Mouse (Mus musculus) kidney, postnatal 4 days (tissue): ENCODE data around the gene Dcun1d4.
"Not testable (repeated sequence)": the region's sequence is repeated elsewhere in the genome, so short reads cannot be mapped to it uniquely, and the experiment has no call there.

ENCODE experiments used
- DNase-seq, 2 experiments: peaks; one replicate each; pipeline ENCODE4 v3.0.0; 2021; ENCODE audit warnings: mixed read lengths in 2 of 2

The Dcun1d4 gene

DNA sequence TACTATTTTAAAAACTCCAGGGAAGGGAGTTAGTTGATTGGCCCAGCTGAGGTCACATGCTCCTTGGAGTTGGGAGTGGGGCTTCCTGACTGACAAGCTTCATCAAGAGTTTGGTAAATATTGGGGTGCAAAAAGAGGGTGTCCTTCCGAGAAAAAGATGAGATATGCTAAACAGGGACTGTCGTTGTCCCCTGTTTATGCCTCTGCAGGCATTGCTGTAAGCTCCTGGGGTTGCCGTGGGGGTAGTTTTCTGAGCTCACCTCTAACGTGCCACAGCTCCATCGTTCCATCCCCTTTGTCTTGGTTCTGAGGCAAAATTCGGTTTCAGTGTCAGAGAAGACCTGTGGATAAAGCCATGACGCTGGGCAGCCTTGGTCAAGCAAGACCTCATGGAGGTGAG is at the start of gene Dcun1d4:
Gene Dcun1d4, plus strand, starts transcription at position 301 of the 400 bp plus-strand sequence.
- no peak for DNase-seq

- peak; percentile 89 for DNase-seq
Measured at GRCm38 (mm10) chr5:73431581-73431980, 49.2 kb upstream of the Dcun1d4 start.

- no peak for DNase-seq
Measured at GRCm38 (mm10) chr5:73432805-73433204, 48.0 kb upstream of the Dcun1d4 start.

- no peak for DNase-seq
Measured at GRCm38 (mm10) chr5:73434764-73435163, 46.0 kb upstream of the Dcun1d4 start.

- DNase-seq: no peak
Measured at GRCm38 (mm10) chr5:73442176-73442575, 38.6 kb upstream of the Dcun1d4 start.

DNA sequence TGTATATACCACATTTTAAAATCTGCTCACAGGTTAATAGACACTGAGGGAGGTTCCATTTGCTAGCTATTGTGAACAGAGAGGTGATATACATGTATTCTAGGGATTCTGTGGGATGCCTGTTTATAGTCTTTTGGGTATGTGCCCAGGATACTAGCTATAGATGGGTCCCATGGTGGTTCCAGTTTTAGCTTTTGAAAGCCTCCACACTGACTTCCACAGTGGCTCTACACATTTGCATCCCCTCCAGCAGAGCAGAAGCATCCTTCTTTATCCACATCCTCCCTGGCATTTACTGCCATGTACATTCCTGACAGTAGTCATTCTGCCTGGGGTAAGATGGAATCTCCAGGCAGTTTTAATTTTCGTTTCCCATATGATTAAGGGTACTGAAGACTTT is 30.5 kb upstream of the Dcun1d4 start:
- no peak for DNase-seq

DNA sequence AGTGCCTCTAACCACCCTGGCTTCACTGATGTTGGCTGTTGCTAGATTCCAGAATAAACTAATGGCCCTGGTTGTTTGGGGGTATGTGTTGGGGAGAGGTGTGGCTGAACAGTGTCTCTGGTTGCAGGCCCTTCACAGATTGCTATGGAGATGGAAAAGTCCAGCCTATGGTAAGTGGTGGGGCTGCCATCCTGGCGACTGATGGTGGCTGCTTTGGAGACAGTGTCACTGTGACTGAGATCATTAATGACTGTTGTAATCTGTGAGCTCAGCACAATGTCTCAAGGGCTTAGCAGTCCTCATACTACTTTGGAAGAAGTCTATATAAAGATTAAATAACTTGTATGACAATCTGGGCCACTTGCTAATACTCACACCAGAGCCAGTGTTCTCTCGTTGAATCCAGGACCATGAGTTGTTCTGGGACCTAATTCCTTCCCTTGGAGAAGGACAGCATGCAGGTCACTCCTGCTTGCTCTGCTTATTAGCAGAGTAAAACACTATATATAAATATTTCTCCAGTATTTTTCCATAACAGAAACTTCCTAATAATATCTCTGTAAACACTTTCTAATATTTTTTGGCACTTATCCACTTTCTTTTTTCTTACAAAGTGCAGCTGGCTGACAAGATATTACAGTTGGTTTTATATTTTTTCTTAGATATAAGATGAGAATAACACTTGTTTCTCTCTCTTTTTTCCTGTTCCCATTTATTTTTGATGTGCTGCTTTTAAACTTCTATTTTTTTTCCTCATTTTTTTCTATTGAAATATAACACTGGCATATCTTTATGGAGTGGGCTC is 26.1 kb upstream of the Dcun1d4 start:
- DNase-seq: no peak

- DNase-seq: no peak
Measured at GRCm38 (mm10) chr5:73455307-73455687, 25.5 kb upstream of the Dcun1d4 start.

- peak; percentile 17 to 26 for DNase-seq
Measured at GRCm38 (mm10) chr5:73468462-73469433, 12.1 kb upstream of the Dcun1d4 start.

GRCm38 (mm10) chr5:73474412-73475405 is 6.1 kb upstream of the Dcun1d4 start:
- DNase-seq: no peak

- no peak for DNase-seq
Measured at GRCm38 (mm10) chr5:73481401-73481800, 601 bp downstream of the Dcun1d4 start.

DNA sequence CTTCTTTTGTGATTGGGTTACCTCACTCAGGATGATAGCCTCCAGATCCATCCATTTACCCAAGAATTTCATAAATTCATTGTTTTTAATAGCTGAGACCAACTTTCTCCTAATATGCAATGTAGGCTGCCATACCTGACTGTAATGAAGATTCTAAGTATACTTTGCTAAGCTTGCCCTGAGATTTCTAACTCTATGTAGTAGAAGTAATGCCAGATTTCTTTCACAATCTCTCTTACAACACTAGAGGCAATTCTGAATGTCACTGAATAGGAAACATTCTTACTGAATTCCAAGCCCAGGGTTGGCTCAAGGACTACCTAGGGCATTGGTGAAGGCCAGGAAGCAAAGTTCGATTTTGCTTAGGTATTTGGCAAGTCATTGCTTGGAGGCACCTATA is 1.6 kb downstream of the Dcun1d4 start:
- not testable (repeated sequence) for DNase-seq

DNA sequence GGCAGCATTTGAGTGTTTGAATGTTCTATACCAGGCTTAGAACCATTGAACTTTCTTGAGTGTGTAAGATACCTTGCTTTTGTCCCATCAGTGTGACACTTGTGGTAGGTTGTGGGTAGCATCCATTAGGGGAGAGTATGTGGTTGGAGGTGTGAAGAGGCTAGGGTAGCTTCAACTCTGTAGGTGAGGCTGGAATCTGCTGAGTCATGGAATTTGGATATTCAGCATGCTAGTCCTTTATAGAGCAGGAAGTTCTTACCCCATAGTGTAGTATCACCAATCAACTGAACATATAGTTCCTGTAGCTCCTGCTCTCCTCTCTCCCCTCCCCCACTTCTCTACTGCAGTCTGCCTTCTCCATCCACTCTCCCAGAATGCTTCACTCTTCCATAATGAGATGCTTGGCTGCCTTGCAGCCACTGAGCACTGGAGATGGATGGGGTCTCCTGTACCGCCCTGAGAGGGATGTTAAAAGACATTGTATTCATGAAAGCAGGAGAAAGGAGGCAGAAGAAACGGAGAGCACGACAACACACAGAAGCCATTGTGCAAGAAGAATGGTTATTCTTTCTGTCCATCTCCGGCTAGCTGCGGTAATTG is 3.3 kb downstream of the Dcun1d4 start:
- no peak for DNase-seq

DNA sequence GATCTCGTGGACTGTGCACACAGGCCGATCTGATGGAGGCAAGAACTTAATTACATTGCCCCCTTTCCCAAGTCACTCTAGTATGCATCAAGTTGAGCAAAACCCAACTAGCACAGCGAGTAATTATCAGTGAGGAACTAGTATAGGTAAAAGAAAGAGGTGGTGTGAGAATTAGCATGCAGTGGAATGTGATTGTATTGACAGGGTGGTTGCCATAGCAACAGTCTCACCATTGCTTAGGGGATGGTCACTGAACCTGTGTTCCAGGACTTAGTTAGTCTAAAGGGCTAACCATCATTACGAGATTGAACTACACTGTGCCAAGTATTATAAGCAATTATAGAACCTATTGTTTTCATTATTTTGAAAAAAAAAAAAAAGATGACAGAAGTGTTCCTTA is 5.7 kb downstream of the Dcun1d4 start:
- DNase-seq: no peak

DNA sequence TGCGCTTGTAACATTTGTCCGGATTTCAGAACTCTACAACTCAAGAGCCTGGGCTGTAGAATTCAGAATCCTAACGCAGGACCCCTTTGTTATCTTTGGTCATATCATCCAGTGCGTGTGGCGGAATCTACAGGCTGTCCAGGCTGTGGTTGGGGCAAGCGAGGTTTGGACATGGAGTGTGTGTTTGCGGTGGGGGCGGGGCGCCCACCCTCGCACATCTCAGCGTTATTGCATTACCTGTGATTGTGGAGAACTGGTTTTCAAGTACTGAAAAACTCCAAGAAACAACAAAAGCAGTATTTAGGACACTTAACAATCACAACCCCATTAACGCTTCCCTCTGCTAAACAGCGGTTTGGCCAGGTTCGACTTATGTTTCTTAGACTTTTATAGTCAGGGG is 9.1 kb downstream of the Dcun1d4 start:
- peak; percentile 28 to 49 for DNase-seq

GRCm38 (mm10) chr5:73490596-73491073 is 9.8 kb downstream of the Dcun1d4 start:
- DNase-seq: peak; percentile 100

GRCm38 (mm10) chr5:73491074-73491836 is 10.5 kb downstream of the Dcun1d4 start:
- no peak for DNase-seq

GRCm38 (mm10) chr5:73491837-73492720 is 11.3 kb downstream of the Dcun1d4 start:
- peak; percentile 90 to 94 for DNase-seq

DNA sequence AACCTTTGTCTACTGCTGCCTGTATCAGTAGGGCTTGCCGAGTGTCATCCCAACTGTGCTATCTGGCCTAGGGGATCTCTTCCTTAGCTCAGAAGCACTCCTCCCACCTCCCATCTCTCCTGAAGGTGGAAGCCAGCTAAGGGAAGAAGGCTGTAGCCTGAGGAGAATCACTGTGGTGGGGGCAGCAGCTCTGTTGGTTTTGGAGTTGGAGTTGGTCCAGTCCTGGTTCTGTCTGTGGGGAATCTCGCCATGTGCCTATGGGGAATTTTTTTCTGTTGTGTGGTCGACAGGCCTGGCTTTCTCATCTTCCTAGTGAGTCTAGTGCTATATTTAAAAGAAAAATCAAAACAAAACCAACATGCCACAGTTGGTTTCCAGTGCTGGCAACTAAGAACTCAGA is 16.6 kb downstream of the Dcun1d4 start:
- DNase-seq: no peak

- DNase-seq: peak; percentile 27 to 50
Measured at GRCm38 (mm10) chr5:73498559-73498958, 17.8 kb downstream of the Dcun1d4 start.
